Mouse (Mus musculus) brown adipose tissue, adult 24 weeks (tissue): Measurements from ENCODE around the gene Agpat1. TPM values are rescaled to one million over a fixed set of nuclear protein-coding genes. Genes with fewer than 3 reads are reported as not detected.

Experiments used
- H3K27ac ChIP-seq: fragments of 200-500 bp; replicated peaks from 2 replicates; pipeline ENCODE4 v1.5.1; 2012; ENCODE audit warnings: low read depth, mild to moderate bottlenecking, low read length
- H3K4me1 ChIP-seq: fragments of 200-500 bp; 2 replicates; pipeline ENCODE4 v1.6.1; 2012; ENCODE audit warnings: low read length, mixed read lengths; ENCODE audit not compliant: control insufficient read depth, insufficient read depth, insufficient read length
- H3K4me3 ChIP-seq: fragments of 200-500 bp; 2 replicates; pipeline ENCODE4 v1.5.1; 2012; ENCODE audit warnings: low read depth, mild to moderate bottlenecking, low read length, moderate library complexity; ENCODE audit not compliant: insufficient read depth
- polyA plus RNA-seq: library from polyadenylated mRNA; stranded (reverse); fragments of >200 nt; gene quantifications from 2 replicates; pipeline ENCODE4 v1.2.4, GENCODE M21; 2012; ENCODE audit not compliant: missing spikeins, insufficient read depth, insufficient read length

Agpat1 gene
- polyA plus RNA-seq, 1 experiment = 120 TPM

- H3K27ac ChIP-seq = peak overlapping the region; percentile 67
- H3K4me3 ChIP-seq = no peak overlapping the region
- peaks cover 14% of the 10 kb centered on the region for H3K4me1 ChIP-seq
Observed at GRCm38 (mm10) chr17:34656666-34657065, 52.6 kb downstream of the Agpat1 start.

GRCm38 (mm10) chr17:34657271-34657670 is 53.2 kb downstream of the Agpat1 start:
- 0 out of 2 replicates have a peak overlapping the region, but pooled peaks have one; percentile 15 for H3K27ac ChIP-seq
- H3K4me3 ChIP-seq = no peak overlapping the region
- peaks cover 14% of the 10 kb centered on the region for H3K4me1 ChIP-seq

DNA sequence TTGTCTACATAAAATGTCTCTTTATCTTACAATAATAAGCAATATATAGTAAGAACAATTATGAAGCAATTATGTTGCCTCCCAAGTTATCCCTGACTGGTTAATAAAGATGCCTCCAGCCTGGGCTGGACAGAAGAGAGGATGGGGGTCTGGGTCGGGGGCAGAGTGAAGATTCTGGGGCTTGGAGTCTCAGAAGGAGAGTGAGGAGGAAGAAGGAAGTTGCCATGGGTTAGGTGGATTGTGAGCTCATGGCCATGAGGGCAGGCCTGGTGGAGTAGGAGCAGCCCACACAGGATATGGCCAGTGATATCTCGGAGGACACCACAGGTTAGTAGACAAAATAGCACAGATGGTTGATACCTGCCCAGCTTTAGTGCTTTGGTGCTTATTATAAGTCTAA is 54.1 kb downstream of the Agpat1 start:
- Histone ChIP-seq H3K4me1 (peaks cover 14% of the 10 kb centered on the region), H3K27ac (no peak overlapping the region), H3K4me3 (no peak overlapping the region)

GRCm38 (mm10) chr17:34658591-34658990 is 54.5 kb downstream of the Agpat1 start:
- H3K27ac ChIP-seq = no peak overlapping the region
- no peak overlapping the region for H3K4me3 ChIP-seq
- peaks cover 14% of the 10 kb centered on the region for H3K4me1 ChIP-seq

DNA sequence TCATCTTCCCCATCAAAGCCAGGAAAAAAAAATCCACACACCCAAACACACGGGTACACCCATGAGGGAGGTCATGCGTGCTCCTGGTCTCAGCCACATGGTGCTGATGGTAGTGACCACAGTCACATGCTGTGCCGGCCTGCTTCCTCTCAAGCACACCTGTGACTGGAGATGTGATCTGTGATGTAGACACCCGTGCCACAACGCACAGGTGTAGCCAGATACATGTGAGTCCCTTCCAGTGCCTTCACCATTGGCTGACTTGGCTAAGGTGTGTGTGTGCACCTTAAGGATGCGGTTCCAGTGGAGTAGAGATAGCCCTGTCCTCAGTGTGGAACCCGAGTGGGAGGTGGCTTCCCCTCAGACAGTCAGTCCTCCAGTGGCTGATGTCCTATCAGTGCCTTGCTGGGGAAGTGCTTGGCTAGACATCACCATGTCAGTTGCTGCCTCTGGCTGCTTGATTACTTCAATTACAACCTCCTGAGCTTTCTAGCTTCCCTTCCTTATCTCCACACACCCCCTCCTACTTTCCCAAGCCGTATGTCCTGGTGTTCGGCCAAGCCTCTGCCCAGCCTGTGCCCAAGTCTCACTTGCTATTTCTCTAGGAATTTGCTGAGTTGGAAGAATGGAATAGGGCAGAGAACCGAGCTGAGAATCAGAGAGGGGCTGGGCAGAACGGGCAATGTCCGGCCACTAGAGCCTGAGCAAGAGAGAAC is 55.3 kb downstream of the Agpat1 start:
- Histone ChIP-seq H3K4me1 (peaks cover 14% of the 10 kb centered on the region), H3K27ac (peak overlapping the region; percentile 33), H3K4me3 (0 out of 2 replicates have a peak overlapping the region, but pooled peaks have one; percentile 2)

- H3K27ac ChIP-seq = peak overlapping the region; percentile 33
- peaks cover 14% of the 10 kb centered on the region for H3K4me1 ChIP-seq
- H3K4me3 ChIP-seq = 0 out of 2 replicates have a peak overlapping the region, but pooled peaks have one; percentile 2
Observed at GRCm38 (mm10) chr17:34659897-34660214, 55.8 kb downstream of the Agpat1 start.

GRCm38 (mm10) chr17:34660259-34660820 is 56.3 kb downstream of the Agpat1 start:
- Histone ChIP-seq H3K4me1 (peaks cover 10% of the 10 kb centered on the region), H3K27ac (peak overlapping the region; percentile 58), H3K4me3 (peak overlapping the region; percentile 46)

DNA sequence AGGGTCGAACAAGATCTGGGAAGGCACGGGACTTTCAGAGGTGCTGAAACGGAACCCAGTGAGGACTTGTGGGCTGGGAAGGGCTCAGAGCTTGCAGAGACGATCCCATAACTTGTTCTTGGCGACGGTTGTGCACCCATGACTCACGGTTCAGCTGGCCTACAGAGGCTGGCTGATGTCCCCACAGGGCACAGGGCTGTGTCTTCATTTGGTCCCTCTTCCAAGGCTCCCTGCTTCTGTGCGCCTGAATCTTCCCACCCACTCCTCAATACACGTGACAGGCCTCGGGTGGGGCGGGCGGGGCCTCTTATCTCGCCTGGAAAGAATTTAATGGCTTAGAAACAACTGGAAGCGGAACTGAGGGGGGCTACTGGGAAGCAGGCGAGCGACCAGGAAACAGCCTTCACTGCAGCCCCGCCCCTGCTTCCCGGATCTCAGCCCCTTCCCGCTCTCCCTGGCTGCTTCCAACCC is 57.1 kb downstream of the Agpat1 start:
- peak overlapping the region; percentile 79 for H3K27ac ChIP-seq
- H3K4me1 ChIP-seq = peaks cover 4% of the 10 kb centered on the region

GRCm38 (mm10) chr17:34662468-34662867 is 58.4 kb downstream of the Agpat1 start:
- peak overlapping the region; percentile 4 for H3K4me3 ChIP-seq
- peaks cover 3% of the 10 kb centered on the region for H3K4me1 ChIP-seq
- H3K27ac ChIP-seq = peak overlapping the region; percentile 30; the same call in 1 of the 2 replicates

More for the DNA sequence above, 57.1 kb downstream of the Agpat1 start:
- H3K4me3 ChIP-seq = peak overlapping the region; percentile 46

GRCm38 (mm10) chr17:34662978-34663377 is 58.9 kb downstream of the Agpat1 start:
- Histone ChIP-seq H3K4me3 (peak overlapping the region; percentile 4; the same call in 1 of the 2 replicates), H3K4me1 (peaks cover 3% of the 10 kb centered on the region; the same call in 1 of the 2 replicates), H3K27ac (no peak overlapping the region)

Other genes starting within 250 kb of the Agpat1 start
- gene Btnl2, start 249.4 kb upstream of the Agpat1 start, polyA plus RNA-seq = 0.67 TPM in 1 of 2 replicates, not detected in the other
- gene Btnl1, start 227.1 kb upstream of the Agpat1 start, polyA plus RNA-seq = not detected in 2 replicates
- gene BC051142, start 205.4 kb upstream of the Agpat1 start, polyA plus RNA-seq = not detected in 2 replicates
- not detected in 2 replicates for gene Btnl4, start 126.9 kb upstream of the Agpat1 start, polyA plus RNA-seq
- not detected in 2 replicates for gene Btnl6, start 86.9 kb upstream of the Agpat1 start, polyA plus RNA-seq
- gene Notch4, start 40.0 kb upstream of the Agpat1 start, polyA plus RNA-seq = 3.8 and 8.8 TPM in 2 replicates
- gene Gpsm3, start 14.5 kb upstream of the Agpat1 start, polyA plus RNA-seq = 3.3 and 7.5 TPM in 2 replicates
- 19.9 and 35.5 TPM in 2 replicates for gene Pbx2, start 13.0 kb upstream of the Agpat1 start, polyA plus RNA-seq
- gene Ager, start 6.4 kb upstream of the Agpat1 start, polyA plus RNA-seq = not detected in 2 replicates
- 104 and 110 TPM in 2 replicates for gene Rnf5, start 572 bp upstream of the Agpat1 start, polyA plus RNA-seq
- gene Egfl8, start 11.7 kb downstream of the Agpat1 start, polyA plus RNA-seq = 1.4 TPM in 1 of 2 replicates, not detected in the other
- 30.2 and 32.3 TPM in 2 replicates for gene Ppt2, start 24.2 kb downstream of the Agpat1 start, polyA plus RNA-seq
- gene Prrt1, start 25.3 kb downstream of the Agpat1 start, polyA plus RNA-seq = not detected in 2 replicates
- gene Fkbpl, start 40.5 kb downstream of the Agpat1 start, polyA plus RNA-seq = 11.1 and 26.4 TPM in 2 replicates
- gene Atf6b, start 42.9 kb downstream of the Agpat1 start, polyA plus RNA-seq = 16.2 and 17.1 TPM in 2 replicates
- 9.7 and 10.1 TPM in 2 replicates for gene Tnxb, start 66.3 kb downstream of the Agpat1 start, polyA plus RNA-seq
- 17.7 and 28.0 TPM in 2 replicates for gene C4b, start 139.6 kb downstream of the Agpat1 start, polyA plus RNA-seq
- gene Cyp21a1, start 200.3 kb downstream of the Agpat1 start, polyA plus RNA-seq = not detected in 2 replicates
- gene Stk19, start 232.7 kb downstream of the Agpat1 start, polyA plus RNA-seq = 18.5 and 20.3 TPM in 2 replicates
- 15.3 and 17.2 TPM in 2 replicates for gene Dxo, start 232.8 kb downstream of the Agpat1 start, polyA plus RNA-seq
- gene Skiv2l, start 245.9 kb downstream of the Agpat1 start, polyA plus RNA-seq = 15.1 and 24.6 TPM in 2 replicates
- 25.0 and 41.5 TPM in 2 replicates for gene Nelfe, start 246.1 kb downstream of the Agpat1 start, polyA plus RNA-seq